Mouse (Mus musculus) A20 (cell line): ENCODE measurements around the gene Cyp2c40.
"Not testable (repeated sequence)": the region's sequence is repeated elsewhere in the genome, so short reads cannot be mapped to it uniquely, and the experiment has no call there.

ENCODE experiments used
- DNase-seq: peaks from one replicate; pipeline ENCODE4 v3.0.0-alpha.2; 2011; ENCODE audit warnings: low read depth, low spot score

The Cyp2c40 gene

GRCm38 (mm10) chr19:39812714-39813113 is at the start of gene Cyp2c40:
TSS of gene Cyp2c40 (minus strand) at chr19:39812814.
- DNase-seq: not testable (repeated sequence)

GRCm38 (mm10) chr19:39820931-39821330 is 8.3 kb upstream of the Cyp2c40 start:
- not testable (repeated sequence) for DNase-seq

DNA sequence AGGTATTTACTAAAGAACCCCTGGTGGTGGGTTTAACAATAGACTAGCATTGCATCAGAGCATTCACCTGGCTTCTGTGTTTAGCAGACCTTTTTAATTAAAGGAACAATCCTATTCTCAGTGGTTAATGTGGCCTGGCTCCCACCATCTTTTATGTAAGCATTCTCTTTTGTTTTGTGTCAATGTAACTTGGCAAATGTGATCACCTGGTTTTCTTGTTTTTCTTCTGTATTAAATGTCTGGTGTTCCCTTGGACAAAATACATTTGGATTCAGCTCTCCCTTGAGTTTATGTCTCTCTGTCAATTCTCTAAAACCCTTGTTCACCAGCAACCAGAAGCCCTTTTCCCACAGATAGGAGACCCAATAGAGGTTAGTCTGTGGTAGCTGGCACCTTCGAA is 3.8 kb upstream of the Cyp2c40 start:
- not testable (repeated sequence) for DNase-seq

GRCm38 (mm10) chr19:39815991-39816390 is 3.4 kb upstream of the Cyp2c40 start:
- DNase-seq: not testable (repeated sequence)

DNA sequence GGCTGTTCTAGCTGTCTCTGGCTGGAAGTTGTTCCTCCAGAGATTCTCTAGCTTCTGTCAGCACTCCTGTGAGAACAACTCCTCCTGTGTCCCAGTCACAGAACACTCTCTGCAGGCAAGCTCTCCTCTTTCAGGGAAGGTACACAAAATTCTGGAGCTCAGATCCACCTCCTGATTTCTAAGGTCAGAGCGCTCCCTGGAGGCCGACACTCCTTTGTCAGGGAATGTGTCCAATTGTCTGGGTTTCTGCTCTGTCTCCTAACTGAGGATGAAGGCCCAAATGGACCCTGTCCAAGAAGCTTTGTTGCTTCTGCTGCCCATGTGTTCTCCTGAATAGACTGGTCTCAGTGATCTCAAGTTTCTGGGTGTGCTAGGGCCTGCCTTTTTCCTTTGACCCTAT is 27.2 kb downstream of the Cyp2c40 start:
- not testable (repeated sequence) for DNase-seq

- DNase-seq: no peak
Observed at GRCm38 (mm10) chr19:39745357-39745756, 67.3 kb downstream of the Cyp2c40 start.

DNA sequence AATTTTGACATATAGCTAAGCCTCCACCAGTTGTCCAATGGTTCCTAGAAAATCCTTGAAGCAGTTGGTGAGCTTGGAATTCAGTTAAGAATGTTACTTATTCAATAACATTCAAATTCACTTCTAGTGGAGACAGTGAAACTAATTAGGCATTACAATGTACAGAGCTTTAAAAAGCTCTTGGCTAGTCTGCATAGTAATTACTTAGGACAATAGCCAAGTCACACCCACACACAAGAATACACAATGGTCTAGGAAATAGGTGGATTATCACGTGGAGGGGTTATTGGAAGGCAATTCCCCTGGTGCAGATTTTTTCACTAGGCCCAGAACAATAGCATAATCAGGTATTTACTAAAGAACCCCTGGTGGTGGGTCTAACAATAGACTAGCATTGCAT is 68.3 kb downstream of the Cyp2c40 start:
- not testable (repeated sequence) for DNase-seq

GRCm38 (mm10) chr19:39740920-39741319 is 71.7 kb downstream of the Cyp2c40 start, which contains the start of gene Cyp2c68:
TSS of gene Cyp2c68 (minus strand) at chr19:39741054.
- no peak for DNase-seq
